Mouse (Mus musculus) heart, embryonic 13.5 days (tissue): ENCODE data around the gene Phf21b. TPM values are rescaled to one million over a fixed set of nuclear protein-coding genes. Genes with fewer than 3 reads are reported as not detected.
"Not testable (repeated sequence)": the region's sequence is repeated elsewhere in the genome, so short reads cannot be mapped to it uniquely, and the experiment has no call there.

Experiments used
- ATAC-seq: fragments of 200-750 bp; cut with Nextera tagmentation; 2 replicates; pipeline ENCODE4 v1.8.0; 2017; ENCODE audit warnings: moderate TSS enrichment; ENCODE audit not compliant: insufficient number of reproducible peaks, low FRiP score, low TSS enrichment; ENCODE audit errors: extremely low read depth
- H3K27ac ChIP-seq: fragments of 300-500 bp; sonication (generic); replicated peaks from 2 replicates; pipeline ENCODE4 v1.5.1; 2015; ENCODE audit warnings: moderate library complexity, mild to moderate bottlenecking, inconsistent platforms
- H3K27me3 ChIP-seq: fragments of 300-500 bp; sonication (generic); replicated peaks from 2 replicates; pipeline ENCODE4 v1.6.1; 2015; ENCODE audit warnings: mild to moderate bottlenecking, inconsistent platforms
- H3K36me3 ChIP-seq: fragments of 300-500 bp; sonication (generic); 2 replicates; pipeline ENCODE4 v1.6.1; 2015; ENCODE audit warnings: mild to moderate bottlenecking, inconsistent platforms
- H3K4me1 ChIP-seq: fragments of 300-500 bp; sonication (generic); 2 replicates; pipeline ENCODE4 v1.6.1; 2015; ENCODE audit warnings: inconsistent platforms
- H3K4me2 ChIP-seq: fragments of 300-500 bp; sonication (generic); 2 replicates; pipeline ENCODE4 v1.6.1; 2015; ENCODE audit warnings: inconsistent platforms, mild to moderate bottlenecking, moderate library complexity
- H3K4me3 ChIP-seq: fragments of 300-500 bp; sonication (generic); 2 replicates; pipeline ENCODE4 v1.5.1; 2015; ENCODE audit warnings: moderate library complexity, mild to moderate bottlenecking, inconsistent platforms
- H3K9ac ChIP-seq: fragments of 300-500 bp; sonication (generic); 2 replicates; pipeline ENCODE4 v1.6.1; 2015; ENCODE audit warnings: inconsistent platforms, mild to moderate bottlenecking, moderate library complexity
- H3K9me3 ChIP-seq: fragments of 300-500 bp; sonication (generic); 2 replicates; pipeline ENCODE4 v1.6.1; 2016; ENCODE audit warnings: inconsistent platforms
- WGBS: fragments of 180-500 bp; shearing (Covaris S2); methylation state at CpG from one replicate; pipeline ENCODE4 v1.1.7; 2015; ENCODE audit warnings: mixed read lengths; 5-methylcytosine and 5-hydroxymethylcytosine counted together
- polyA plus RNA-seq: library from polyadenylated mRNA; unstranded; fragments of >200 nt; fragmentation: Nextera tagmentation; extraction: Ambion mirVana; gene quantifications from 2 replicates; pipeline ENCODE4 v1.2.1, GENCODE M21; 2015

Phf21b gene
- polyA plus RNA-seq, 1 experiment from 2014 or later: 0.08 TPM

DNA sequence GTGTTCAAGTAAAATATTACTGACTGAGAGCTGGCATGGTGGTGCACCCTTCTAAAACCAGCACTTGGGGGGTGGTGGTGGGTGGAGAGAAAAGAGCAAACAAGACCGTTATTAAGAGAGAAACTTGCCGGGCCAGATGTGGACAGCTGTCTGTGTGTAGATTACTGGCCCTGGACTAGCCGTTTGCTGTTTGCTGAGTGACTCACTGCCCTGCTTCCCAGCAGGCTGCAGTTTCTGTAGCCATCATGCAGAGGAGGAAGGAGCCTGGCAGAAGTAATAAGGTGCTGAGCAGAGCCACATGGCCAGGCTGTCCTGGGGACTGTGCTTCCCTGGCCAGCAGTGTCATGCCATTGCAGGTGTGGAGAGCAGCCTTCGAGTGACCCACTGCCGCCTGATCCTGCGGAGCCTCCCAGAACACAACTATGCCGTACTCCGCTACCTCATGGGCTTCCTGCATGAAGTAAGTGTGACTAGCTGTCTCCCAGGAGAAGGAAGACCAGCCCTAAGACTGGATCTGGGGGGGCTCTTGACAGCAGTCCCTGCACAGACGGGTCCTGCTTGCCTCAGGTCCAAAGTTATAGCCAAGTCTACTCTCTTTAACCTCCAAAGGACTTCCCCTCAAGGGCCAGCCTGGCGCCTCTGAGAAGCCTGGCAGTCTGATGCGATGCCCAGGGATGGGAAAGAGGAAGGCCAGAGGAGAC, 86.1 kb downstream of the Phf21b start:
- no peak overlapping the region for H3K4me2 ChIP-seq
- H3K9me3 ChIP-seq: no peaks in the 10 kb centered on the region
- H3K4me1 ChIP-seq: 0 out of 2 replicates have a peak, but pooled peaks cover 6% of the 10 kb centered on the region
- no peak overlapping the region for H3K4me3 ChIP-seq
- H3K27ac ChIP-seq: no peak overlapping the region
- no peaks in the 10 kb centered on the region for H3K27me3 ChIP-seq
- no peak for ATAC-seq
- H3K9ac ChIP-seq: no peak overlapping the region
- no peaks in the 10 kb centered on the region for H3K36me3 ChIP-seq
- 70% methylated on average over 11 of the region's 11 CpGs for WGBS

DNA sequence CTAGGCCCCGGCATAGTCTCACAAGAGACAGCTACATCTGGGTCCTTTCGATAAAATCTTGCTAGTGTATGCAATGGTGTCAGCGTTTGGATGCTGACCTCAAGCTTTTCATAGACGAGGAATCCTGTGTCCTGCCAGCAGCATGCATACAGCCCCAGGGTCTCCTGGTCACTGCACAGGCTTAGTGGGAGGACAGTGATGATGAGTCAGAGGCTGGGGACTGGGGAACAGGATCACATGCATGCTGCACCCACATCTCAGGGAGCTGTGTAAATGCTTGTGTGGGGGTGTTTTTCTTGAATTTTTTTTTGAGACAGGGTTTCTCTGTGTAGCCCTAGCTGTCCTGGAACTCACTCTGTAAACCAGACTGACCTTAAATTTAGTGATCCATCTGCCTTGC, 87.3 kb downstream of the Phf21b start:
- not testable (repeated sequence) for H3K4me3 ChIP-seq, H3K4me1 ChIP-seq, H3K4me2 ChIP-seq, H3K36me3 ChIP-seq, H3K9ac ChIP-seq, H3K9me3 ChIP-seq, H3K27ac ChIP-seq, ATAC-seq, H3K27me3 ChIP-seq
- WGBS: 66% methylated on average over 4 of the region's 4 CpGs

DNA sequence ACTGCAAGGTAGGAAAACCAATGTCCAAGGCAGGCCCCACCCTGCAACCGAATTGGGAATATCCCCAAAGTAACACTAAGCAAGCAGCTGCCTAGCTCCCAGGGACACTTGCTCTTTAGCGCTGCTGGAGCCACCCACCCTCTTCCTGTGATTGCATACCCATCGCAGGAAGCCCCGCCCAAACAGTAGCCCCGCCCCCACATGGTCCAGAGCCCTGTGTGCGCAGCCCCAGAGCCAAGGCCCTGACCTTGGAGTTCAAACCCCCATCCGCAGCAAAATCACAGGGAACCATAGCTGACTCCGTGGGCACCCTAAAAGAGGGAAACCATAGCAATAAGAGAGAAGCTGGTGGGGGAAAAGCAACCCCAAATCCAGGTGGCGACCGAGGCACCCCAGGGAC, 89.2 kb downstream of the Phf21b start:
- 40% methylated on average over 10 of the region's 10 CpGs for WGBS
- Histone ChIP-seq H3K4me1 (no peaks in the 10 kb centered on the region), H3K36me3 (no peaks in the 10 kb centered on the region), H3K4me2 (no peak overlapping the region), H3K27ac (no peak overlapping the region), H3K9me3 (no peaks in the 10 kb centered on the region), H3K27me3 (no peaks in the 10 kb centered on the region), H3K9ac (no peak overlapping the region), H3K4me3 (no peak overlapping the region)
- no peak for ATAC-seq

DNA sequence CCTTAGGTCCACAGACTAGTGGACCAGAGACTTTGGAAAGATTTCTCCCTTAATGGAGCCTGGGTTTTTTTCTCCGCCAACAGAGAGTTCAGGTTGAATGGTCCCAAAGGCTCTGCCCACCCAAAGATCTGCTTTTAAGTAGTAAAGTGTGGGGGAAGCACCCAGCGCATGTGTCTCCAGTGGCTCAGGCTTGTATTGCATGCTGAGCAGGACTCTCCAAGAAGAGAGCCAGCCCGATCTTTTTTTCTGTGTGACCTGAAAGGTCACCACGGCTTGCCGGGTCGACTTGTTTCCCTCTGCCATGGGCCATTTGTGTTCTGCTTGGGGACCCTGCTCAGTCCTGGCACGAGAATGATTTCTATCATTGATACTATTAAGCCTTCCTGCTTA, 92.4 kb downstream of the Phf21b start:
- 54% methylated on average over 7 of the region's 7 CpGs for WGBS
- Histone ChIP-seq H3K27me3 (no peaks in the 10 kb centered on the region), H3K27ac (no peak overlapping the region), H3K36me3 (0 out of 2 replicates have a peak, but pooled peaks cover 5% of the 10 kb centered on the region), H3K9ac (no peak overlapping the region), H3K4me1 (no peaks in the 10 kb centered on the region), H3K9me3 (no peaks in the 10 kb centered on the region), H3K4me2 (no peak overlapping the region), H3K4me3 (no peak overlapping the region)
- ATAC-seq: no peak

DNA sequence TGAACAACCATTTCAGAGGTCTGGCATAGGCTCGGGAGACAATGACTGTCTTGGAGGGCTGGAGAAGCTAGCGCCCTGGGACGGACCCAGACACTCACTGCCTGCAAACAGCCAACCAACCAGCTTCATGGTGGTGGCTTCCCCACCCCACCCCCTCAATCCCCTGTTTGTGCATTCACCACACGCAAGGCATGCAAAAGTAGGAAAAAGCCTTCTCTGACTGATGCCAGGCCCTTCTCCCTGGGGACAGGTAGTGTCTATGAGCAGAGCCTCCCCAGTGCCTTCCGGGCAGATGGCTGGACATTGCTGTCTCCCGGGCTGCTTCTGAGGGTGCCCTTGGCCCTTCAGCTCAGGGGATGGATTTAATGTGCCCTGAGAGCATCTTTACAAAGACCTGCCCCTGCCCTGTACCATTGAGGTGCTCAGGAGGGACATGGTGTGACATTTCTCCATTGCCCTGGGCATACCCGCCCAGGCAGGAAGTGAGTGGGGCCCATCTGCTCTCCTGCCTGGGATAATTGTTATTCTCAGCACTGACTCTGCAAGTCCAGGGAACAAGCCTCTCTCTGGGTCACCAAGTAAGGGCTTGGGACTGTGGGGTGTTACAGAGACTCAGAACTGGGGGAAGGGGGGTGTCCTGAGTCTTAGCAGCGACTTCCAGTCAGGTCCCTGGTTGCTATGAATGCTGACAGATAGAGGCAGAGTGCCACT, 93.0 kb downstream of the Phf21b start:
- H3K4me1 ChIP-seq: no peaks in the 10 kb centered on the region
- 0 out of 2 replicates have a peak, but pooled peaks cover 5% of the 10 kb centered on the region for H3K36me3 ChIP-seq
- H3K4me2 ChIP-seq: no peak overlapping the region
- no peak for ATAC-seq
- no peaks in the 10 kb centered on the region for H3K9me3 ChIP-seq
- no peak overlapping the region for H3K4me3 ChIP-seq
- peaks cover 4% of the 10 kb centered on the region for H3K27me3 ChIP-seq
- no peak overlapping the region for H3K9ac ChIP-seq
- H3K27ac ChIP-seq: no peak overlapping the region
- 64% methylated on average over 8 of the region's 8 CpGs for WGBS

- Histone ChIP-seq H3K4me2 (no peak overlapping the region), H3K27me3 (peaks cover 30% of the 10 kb centered on the region), H3K27ac (no peak overlapping the region), H3K4me1 (peaks cover 12% of the 10 kb centered on the region), H3K9me3 (no peaks in the 10 kb centered on the region), H3K36me3 (0 out of 2 replicates have a peak, but pooled peaks cover 5% of the 10 kb centered on the region), H3K9ac (no peak overlapping the region), H3K4me3 (no peak overlapping the region)
- ATAC-seq: no peak
- WGBS: 43% methylated on average over 4 of the region's 4 CpGs
Observed at GRCm38 (mm10) chr15:84758493-84758892, 97.4 kb downstream of the Phf21b start.

- no peaks in the 10 kb centered on the region for H3K9me3 ChIP-seq
- WGBS: 4% methylated on average over 22 of the region's 22 CpGs
- peak overlapping the region; percentile 45 for H3K4me3 ChIP-seq
- peak overlapping the region; percentile 67 for H3K9ac ChIP-seq
- peaks cover 30% of the 10 kb centered on the region for H3K27me3 ChIP-seq
- H3K27ac ChIP-seq: no peak overlapping the region
- H3K36me3 ChIP-seq: 0 out of 2 replicates have a peak, but pooled peaks cover 5% of the 10 kb centered on the region
- H3K4me1 ChIP-seq: peaks cover 12% of the 10 kb centered on the region
- no peak for ATAC-seq
- H3K4me2 ChIP-seq: peak overlapping the region; percentile 72
Observed at GRCm38 (mm10) chr15:84756426-84756825, 99.4 kb downstream of the Phf21b start.

- Histone ChIP-seq H3K4me2 (no peak overlapping the region), H3K4me1 (peaks cover 12% of the 10 kb centered on the region), H3K36me3 (0 out of 2 replicates have a peak, but pooled peaks cover 5% of the 10 kb centered on the region), H3K9me3 (no peaks in the 10 kb centered on the region), H3K4me3 (no peak overlapping the region), H3K9ac (no peak overlapping the region), H3K27ac (no peak overlapping the region), H3K27me3 (peaks cover 30% of the 10 kb centered on the region)
- WGBS: 6% methylated on average over 3 of the region's 3 CpGs
- no peak; the same call in 1 of the 2 replicates for ATAC-seq
Observed at GRCm38 (mm10) chr15:84754987-84755386, 100.9 kb downstream of the Phf21b start.

GRCm38 (mm10) chr15:84745831-84746230, 110.0 kb downstream of the Phf21b start:
- no peak for ATAC-seq
- H3K4me3 ChIP-seq: no peak overlapping the region
- H3K9me3 ChIP-seq: no peaks in the 10 kb centered on the region
- 0 out of 2 replicates have a peak overlapping the region, but pooled peaks have one; percentile 15 for H3K27ac ChIP-seq
- peaks cover 34% of the 10 kb centered on the region for H3K4me1 ChIP-seq
- H3K27me3 ChIP-seq: no peaks in the 10 kb centered on the region
- no peak overlapping the region for H3K9ac ChIP-seq
- H3K4me2 ChIP-seq: no peak overlapping the region
- WGBS: 52% methylated on average over 4 of the region's 4 CpGs
- no peaks in the 10 kb centered on the region for H3K36me3 ChIP-seq

GRCm38 (mm10) chr15:84744308-84744707, 111.5 kb downstream of the Phf21b start:
- Histone ChIP-seq H3K9ac (0 out of 2 replicates have a peak overlapping the region, but pooled peaks have one; percentile 33), H3K4me3 (no peak overlapping the region), H3K36me3 (no peaks in the 10 kb centered on the region), H3K27ac (no peak overlapping the region), H3K27me3 (no peaks in the 10 kb centered on the region), H3K4me2 (no peak overlapping the region), H3K4me1 (peaks cover 34% of the 10 kb centered on the region), H3K9me3 (no peaks in the 10 kb centered on the region)
- WGBS: 14% methylated on average over 2 of the region's 2 CpGs
- no peak for ATAC-seq

GRCm38 (mm10) chr15:84743347-84743746, 112.5 kb downstream of the Phf21b start:
- H3K9me3 ChIP-seq: no peaks in the 10 kb centered on the region
- H3K9ac ChIP-seq: no peak overlapping the region
- no peaks in the 10 kb centered on the region for H3K36me3 ChIP-seq
- H3K4me1 ChIP-seq: peaks cover 34% of the 10 kb centered on the region
- 16% methylated on average over 3 of the region's 3 CpGs for WGBS
- H3K4me2 ChIP-seq: no peak overlapping the region
- no peaks in the 10 kb centered on the region for H3K27me3 ChIP-seq
- H3K4me3 ChIP-seq: no peak overlapping the region
- no peak overlapping the region for H3K27ac ChIP-seq
- no peak for ATAC-seq
